Mouse (Mus musculus) B cell, adult 67 days (primary cell): Measurements from ENCODE around the gene Stub1. TPM values are rescaled to one million over a fixed set of nuclear protein-coding genes. Genes with fewer than 3 reads are reported as not detected.

Experiments used
- total RNA-seq, 2 experiments: library from RNA; stranded (reverse); gene quantifications; 4 replicates each; pipeline ENCODE4 v1.2.4; 2023

Gene Stub1
- total RNA-seq, 2 experiments from 2014 or later = 69.1 to 78.8 TPM

Other genes with a start within 250 kb of the Stub1 start
- not detected for gene Gng13, start 116.2 kb downstream of the Stub1 start, total RNA-seq
- 1 to 10 TPM; 6.7 to 8.5 TPM for gene Chtf18, start 106.0 kb downstream of the Stub1 start, total RNA-seq
- gene Rpusd1, start 105.7 kb downstream of the Stub1 start, total RNA-seq = 1 to 10 TPM; 7.5 to 7.7 TPM
- not detected for gene Mslnl, start 97.4 kb downstream of the Stub1 start, total RNA-seq
- gene Msln, start 79.0 kb downstream of the Stub1 start, total RNA-seq = 1 to 10 TPM in 1 of 2 experiments, not detected in 1; 1.2 TPM
- 10 to 100 TPM; 43.3 to 45.9 TPM for gene Narfl, start 59.6 kb downstream of the Stub1 start, total RNA-seq
- gene Haghl, start 47.7 kb downstream of the Stub1 start, total RNA-seq = 10 to 100 TPM; 17.7 to 28.0 TPM
- under 1 TPM in 1 of 2 experiments, not detected in 1; 0.32 TPM for gene Ccdc78, start 46.8 kb downstream of the Stub1 start, total RNA-seq
- gene Fam173a, start 40.5 kb downstream of the Stub1 start, total RNA-seq = 10 to 100 TPM; 50.2 to 61.0 TPM
- not detected for gene AC134908.4, start 37.7 kb downstream of the Stub1 start, total RNA-seq
- 10 to 100 TPM; 13.3 to 17.5 TPM for gene Metrn, start 36.3 kb downstream of the Stub1 start, total RNA-seq
- gene Fbxl16, start 24.3 kb downstream of the Stub1 start, total RNA-seq = not detected
- gene Wdr24, start 9.8 kb downstream of the Stub1 start, total RNA-seq = 10 to 100 TPM; 18.9 TPM
- 10 to 100 TPM; 31.0 to 35.5 TPM for gene Jmjd8, start 4.5 kb downstream of the Stub1 start, total RNA-seq
- 1 to 10 TPM; 1.8 to 4.8 TPM for gene Rhbdl1, start 3.9 kb upstream of the Stub1 start, total RNA-seq
- 1 to 10 TPM; 3.6 to 4.6 TPM for gene Gm20683, start 8.4 kb upstream of the Stub1 start, total RNA-seq
- gene Rhot2, start 11.4 kb upstream of the Stub1 start, total RNA-seq = 10 to 100 TPM; 77.3 to 80.7 TPM
- gene Wdr90, start 28.1 kb upstream of the Stub1 start, total RNA-seq = 10 to 100 TPM; 25.1 to 32.9 TPM
- 1 to 10 TPM; 3.2 to 4.2 TPM for gene Mcrip2, start 35.4 kb upstream of the Stub1 start, total RNA-seq
- 10 to 100 TPM; 21.0 to 33.3 TPM for gene Mettl26, start 41.7 kb upstream of the Stub1 start, total RNA-seq
- gene Wfikkn1, start 47.5 kb upstream of the Stub1 start, total RNA-seq = 1 to 10 TPM; 6.7 to 6.9 TPM
- gene Rab40c, start 86.3 kb upstream of the Stub1 start, total RNA-seq = 10 to 100 TPM; 27.3 to 37.8 TPM
- gene Pigq, start 111.5 kb upstream of the Stub1 start, total RNA-seq = 10 to 100 TPM; 84.4 to 92.2 TPM
- gene Nhlrc4, start 111.6 kb upstream of the Stub1 start, total RNA-seq = not detected
- gene A930017K11Rik, start 119.2 kb upstream of the Stub1 start, total RNA-seq = not detected
- gene Capn15, start 152.4 kb upstream of the Stub1 start, total RNA-seq = 10 to 100 TPM; 42.6 to 48.1 TPM
- gene Rab11fip3, start 236.2 kb upstream of the Stub1 start, total RNA-seq = 10 to 100 TPM; 10.4 to 11.9 TPM